Mouse (Mus musculus): ENCODE measurements around the gene Smu1. TPM values are rescaled to one million over a fixed set of nuclear protein-coding genes. Genes with fewer than 3 reads are reported as not detected.
"Not testable (repeated sequence)": the region's sequence is repeated elsewhere in the genome, so short reads cannot be mapped to it uniquely, and the experiment has no call there.

Smu1 gene
- 119 and 120 TPM in 2 replicates for polyA plus RNA-seq (2015; fragmentation: Nextera tagmentation; extraction: Ambion mirVana)

DNA sequence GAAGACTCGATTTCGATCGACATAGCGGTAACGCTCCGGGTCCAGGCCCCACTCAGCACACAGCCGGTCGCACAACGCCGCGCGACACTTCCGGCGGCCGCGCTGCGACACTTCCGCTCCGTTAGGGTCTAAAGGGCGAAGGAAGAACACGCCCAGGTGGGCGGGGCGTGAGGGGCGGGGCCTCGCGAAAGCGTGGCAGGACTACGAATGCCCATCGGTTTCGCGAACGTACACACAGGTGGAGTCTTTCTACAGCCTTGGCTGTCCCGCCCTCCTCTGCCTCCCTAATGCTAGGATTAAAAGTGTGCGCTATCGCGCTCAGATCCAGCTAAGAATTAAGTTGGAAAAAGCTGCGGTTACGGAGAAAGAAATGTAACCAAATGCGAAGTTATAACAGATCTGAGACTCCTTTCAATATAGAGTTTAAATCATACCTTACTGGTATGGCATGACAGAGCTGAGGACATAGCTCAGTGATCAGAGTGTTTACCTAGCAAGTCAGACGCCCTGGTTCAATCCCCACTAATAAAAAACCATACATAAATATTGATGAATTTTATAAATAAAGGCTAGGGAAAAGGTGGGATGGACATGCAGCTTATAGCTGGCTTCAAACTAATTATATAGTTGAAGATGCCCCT is at the start of gene Smu1:
Gene Smu1, minus strand, starts transcription at position 144 of the 641 bp plus-strand sequence.
- Histone ChIP-seq H3K9ac (ENCODE audit: low read depth, low read length) (peak within 1 kb of the TSS; percentile 81), H3K36me3 (ENCODE audit: control insufficient read depth, insufficient read depth, low read length) (peaks cover 20% of the 10 kb centered on the region), H3K4me1 (ENCODE audit: control insufficient read depth, insufficient read depth, low read depth, low read length) (peaks cover 6% of the 10 kb centered on the region), H3K27ac (ENCODE audit: low read depth, low read length) (no peak within 1 kb of the TSS), H3K4me2 (ENCODE audit: low read length) (peak within 1 kb of the TSS; percentile 88), H3K27me3 (replicated peaks; ENCODE audit: control insufficient read depth, insufficient read depth, low read length) (no peaks in the 10 kb centered on the region), H3K4me3 (ENCODE audit: low read length) (peak within 1 kb of the TSS; percentile 72), H3K9me3 (ENCODE audit: control insufficient read depth, low read length) (no peaks in the 10 kb centered on the region)
- WGBS = under 1% methylated on average over 40 of the region's 40 CpGs
- peak; percentile 99 for ATAC-seq

DNA sequence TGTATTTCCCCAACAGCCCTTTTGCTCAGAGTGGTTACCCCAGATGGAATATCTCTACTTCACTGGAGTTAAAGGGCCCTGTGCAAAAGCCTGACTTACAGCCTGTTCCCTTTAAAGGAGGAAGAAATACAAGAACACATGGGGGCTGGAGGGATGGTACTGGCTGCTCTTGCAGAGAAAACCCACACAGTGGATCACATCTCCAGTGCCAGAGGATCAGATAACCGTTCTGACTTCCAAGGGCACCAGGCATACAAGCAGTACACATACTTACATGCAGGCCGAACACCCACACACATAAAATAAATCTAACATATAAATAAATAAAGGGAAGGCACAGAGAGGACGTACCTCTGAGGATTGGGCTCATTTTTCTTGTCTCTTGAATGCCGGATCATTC is 49.7 kb upstream of the Smu1 start:
- 89% methylated on average over 4 of the region's 4 CpGs for WGBS
- no peak overlapping the region for H3K27ac ChIP-seq (ENCODE audit: low read depth, low read length)

DNA sequence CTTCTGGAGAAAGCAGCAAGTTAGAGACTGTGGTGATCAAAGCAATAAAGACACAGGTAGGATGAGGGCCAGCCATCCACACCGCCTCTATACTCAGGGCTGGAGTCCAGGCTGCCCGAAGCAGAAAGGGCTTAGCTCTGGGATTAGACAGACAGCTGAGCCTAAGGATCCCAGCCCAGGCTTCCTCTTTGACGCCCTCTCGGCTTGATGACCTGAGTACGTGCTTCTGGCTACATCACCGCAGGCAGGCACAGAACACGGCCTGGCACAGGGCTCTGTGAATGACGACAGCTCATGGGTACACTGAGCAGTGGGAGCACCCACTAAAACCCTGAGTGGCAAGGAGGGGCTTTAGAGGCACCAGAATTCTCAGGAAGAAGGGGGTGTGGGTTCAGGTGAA is 47.7 kb upstream of the Smu1 start:
- WGBS = 92% methylated on average over 8 of the region's 8 CpGs

More for the DNA sequence above, 49.7 kb upstream of the Smu1 start:
- Histone ChIP-seq H3K4me3 (ENCODE audit: low read length) (no peak overlapping the region), H3K36me3 (ENCODE audit: control insufficient read depth, insufficient read depth, low read length) (0 out of 2 replicates have a peak, but pooled peaks cover 6% of the 10 kb centered on the region), H3K4me2 (ENCODE audit: low read length) (no peak overlapping the region), H3K9ac (ENCODE audit: low read depth, low read length) (no peak overlapping the region), H3K9me3 (ENCODE audit: control insufficient read depth, low read length) (no peaks in the 10 kb centered on the region), H3K4me1 (ENCODE audit: control insufficient read depth, insufficient read depth, low read depth, low read length) (no peaks in the 10 kb centered on the region), H3K27me3 (replicated peaks; ENCODE audit: control insufficient read depth, insufficient read depth, low read length) (no peaks in the 10 kb centered on the region)
- no peak for ATAC-seq

DNA sequence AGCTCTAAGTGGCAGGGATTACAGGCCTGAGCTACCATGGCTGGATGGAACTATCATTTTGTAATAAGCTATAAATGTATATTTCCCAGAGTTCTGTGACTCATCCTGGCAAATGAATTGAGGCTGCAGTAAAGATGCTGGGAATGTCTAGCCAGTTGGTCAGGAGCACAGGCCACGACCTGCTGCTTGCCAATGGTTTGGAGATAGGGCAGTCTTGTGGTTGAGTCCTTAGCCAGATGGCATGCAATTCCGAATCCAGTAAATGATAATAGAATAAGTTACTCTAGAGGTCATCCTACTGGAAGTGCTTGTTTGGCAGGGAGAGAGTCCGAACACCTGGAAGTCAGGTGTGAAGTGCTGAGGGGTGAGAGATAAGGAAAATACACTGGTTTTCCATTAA is 45.1 kb upstream of the Smu1 start:
- ATAC-seq = no peak
- H3K4me3 ChIP-seq (ENCODE audit: low read length) = no peak overlapping the region
- H3K9ac ChIP-seq (ENCODE audit: low read depth, low read length) = no peak overlapping the region

More for the DNA sequence above, 47.7 kb upstream of the Smu1 start:
- Histone ChIP-seq H3K4me1 (ENCODE audit: control insufficient read depth, insufficient read depth, low read depth, low read length) (no peaks in the 10 kb centered on the region), H3K27ac (ENCODE audit: low read depth, low read length) (no peak overlapping the region), H3K9me3 (ENCODE audit: control insufficient read depth, low read length) (no peaks in the 10 kb centered on the region), H3K9ac (ENCODE audit: low read depth, low read length) (no peak overlapping the region), H3K27me3 (replicated peaks; ENCODE audit: control insufficient read depth, insufficient read depth, low read length) (no peaks in the 10 kb centered on the region), H3K36me3 (ENCODE audit: control insufficient read depth, insufficient read depth, low read length) (0 out of 2 replicates have a peak, but pooled peaks cover 4% of the 10 kb centered on the region), H3K4me2 (ENCODE audit: low read length) (no peak overlapping the region), H3K4me3 (ENCODE audit: low read length) (no peak overlapping the region)
- ATAC-seq = no peak

DNA sequence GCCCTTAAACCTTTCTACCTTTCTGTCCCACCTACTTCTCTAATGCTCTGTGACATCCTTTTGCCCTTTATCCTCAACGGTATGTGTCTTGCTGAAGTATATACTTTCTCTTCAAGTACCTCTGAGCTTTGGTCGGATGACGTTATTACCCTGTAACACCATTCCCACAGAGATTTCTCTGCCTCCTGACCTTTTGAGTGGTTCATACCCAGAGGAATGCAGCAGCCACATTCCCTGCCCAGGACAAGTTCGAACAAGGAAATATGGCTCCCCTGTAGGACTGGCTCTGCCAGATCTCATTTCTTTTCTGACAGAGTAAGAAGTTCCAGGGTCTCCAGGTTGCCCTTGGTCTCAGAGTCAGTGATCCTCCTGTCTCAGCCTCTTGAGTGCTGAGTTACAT is 44.2 kb upstream of the Smu1 start:
- 91% methylated on average over 4 of the region's 4 CpGs for WGBS
- H3K4me2 ChIP-seq (ENCODE audit: low read length) = no peak overlapping the region
- no peak overlapping the region for H3K9ac ChIP-seq (ENCODE audit: low read depth, low read length)
- H3K36me3 ChIP-seq (ENCODE audit: control insufficient read depth, insufficient read depth, low read length) = 0 out of 2 replicates have a peak, but pooled peaks cover 4% of the 10 kb centered on the region
- H3K4me3 ChIP-seq (ENCODE audit: low read length) = no peak overlapping the region
- no peak overlapping the region for H3K27ac ChIP-seq (ENCODE audit: low read depth, low read length)
- H3K27me3 ChIP-seq (replicated peaks; ENCODE audit: control insufficient read depth, insufficient read depth, low read length) = no peaks in the 10 kb centered on the region
- no peaks in the 10 kb centered on the region for H3K9me3 ChIP-seq (ENCODE audit: control insufficient read depth, low read length)
- no peak for ATAC-seq
- no peaks in the 10 kb centered on the region for H3K4me1 ChIP-seq (ENCODE audit: control insufficient read depth, insufficient read depth, low read depth, low read length)

More for the DNA sequence above, 45.1 kb upstream of the Smu1 start:
- Histone ChIP-seq H3K27ac (ENCODE audit: low read depth, low read length) (no peak overlapping the region), H3K4me1 (ENCODE audit: control insufficient read depth, insufficient read depth, low read depth, low read length) (no peaks in the 10 kb centered on the region), H3K36me3 (ENCODE audit: control insufficient read depth, insufficient read depth, low read length) (0 out of 2 replicates have a peak, but pooled peaks cover 4% of the 10 kb centered on the region), H3K9me3 (ENCODE audit: control insufficient read depth, low read length) (no peaks in the 10 kb centered on the region), H3K27me3 (replicated peaks; ENCODE audit: control insufficient read depth, insufficient read depth, low read length) (no peaks in the 10 kb centered on the region), H3K4me2 (ENCODE audit: low read length) (no peak overlapping the region)
- 92% methylated on average over 3 of the region's 3 CpGs for WGBS

DNA sequence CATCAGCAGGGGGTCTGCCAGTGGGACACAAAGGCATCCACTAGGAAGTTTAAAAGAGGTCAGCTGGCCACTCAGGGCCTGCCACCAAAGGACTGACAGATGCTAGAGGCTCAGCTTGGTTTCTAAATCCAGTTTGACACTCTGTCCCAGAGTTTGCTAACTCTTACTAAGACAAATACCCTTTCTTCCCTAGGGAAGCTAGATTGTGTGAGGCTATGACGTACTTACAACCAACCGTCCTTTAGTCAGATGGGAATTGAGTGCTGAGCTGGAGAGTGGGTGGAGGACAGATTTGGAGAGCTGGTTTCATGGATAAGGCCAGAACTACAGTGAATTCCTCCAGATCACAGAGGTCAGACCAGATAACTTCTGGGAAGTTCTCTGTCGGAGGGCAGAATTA is 43.1 kb upstream of the Smu1 start:
- Histone ChIP-seq H3K4me1 (ENCODE audit: control insufficient read depth, insufficient read depth, low read depth, low read length) (no peaks in the 10 kb centered on the region), H3K9ac (ENCODE audit: low read depth, low read length) (no peak overlapping the region), H3K27ac (ENCODE audit: low read depth, low read length) (no peak overlapping the region), H3K4me3 (ENCODE audit: low read length) (no peak overlapping the region), H3K4me2 (ENCODE audit: low read length) (no peak overlapping the region), H3K9me3 (ENCODE audit: control insufficient read depth, low read length) (no peaks in the 10 kb centered on the region), H3K27me3 (replicated peaks; ENCODE audit: control insufficient read depth, insufficient read depth, low read length) (no peaks in the 10 kb centered on the region), H3K36me3 (ENCODE audit: control insufficient read depth, insufficient read depth, low read length) (no peaks in the 10 kb centered on the region)
- ATAC-seq = no peak
- 78% methylated on average over 3 of the region's 3 CpGs for WGBS

DNA sequence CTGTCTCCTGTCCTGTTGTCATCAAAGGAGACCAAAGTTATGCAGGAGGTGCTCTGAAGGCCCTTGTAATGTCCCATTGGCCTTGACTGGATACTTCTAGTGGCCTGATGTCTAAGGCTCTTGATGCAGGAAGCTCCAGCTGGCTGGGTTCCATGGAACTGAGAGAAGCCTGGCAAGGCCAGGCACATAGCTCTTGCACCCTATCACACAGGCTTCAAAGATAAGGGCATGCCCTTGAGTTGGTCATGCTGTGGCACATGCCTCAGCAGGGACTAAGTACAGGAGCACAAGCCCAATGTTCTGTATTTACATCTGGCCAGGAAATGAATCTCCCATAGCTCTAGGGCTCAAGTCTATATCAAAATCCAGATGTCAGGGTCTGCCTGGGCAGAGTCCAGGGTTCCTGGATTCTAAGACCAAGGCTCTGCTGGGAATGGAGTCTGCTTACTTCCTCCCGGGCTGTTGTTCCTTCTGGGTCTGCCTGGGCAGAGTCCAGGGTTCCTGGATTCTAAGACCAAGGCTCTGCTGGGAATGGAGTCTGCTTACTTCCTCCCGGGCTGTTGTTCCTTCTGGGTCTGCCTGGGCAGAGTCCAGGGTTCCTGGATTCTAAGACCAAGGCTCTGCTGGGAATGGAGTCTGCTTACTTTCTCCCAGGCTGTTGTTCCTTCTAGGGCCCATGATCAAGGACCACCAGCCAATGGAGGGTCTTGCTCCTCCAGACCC is 41.3 kb upstream of the Smu1 start:
- not testable (repeated sequence) for H3K4me1 ChIP-seq (ENCODE audit: control insufficient read depth, insufficient read depth, low read depth, low read length); ATAC-seq; H3K9ac ChIP-seq (ENCODE audit: low read depth, low read length); H3K36me3 ChIP-seq (ENCODE audit: control insufficient read depth, insufficient read depth, low read length); H3K27ac ChIP-seq (ENCODE audit: low read depth, low read length); H3K4me3 ChIP-seq (ENCODE audit: low read length); H3K9me3 ChIP-seq (ENCODE audit: control insufficient read depth, low read length); H3K4me2 ChIP-seq (ENCODE audit: low read length); H3K27me3 ChIP-seq (replicated peaks; ENCODE audit: control insufficient read depth, insufficient read depth, low read length)
- no CpG with 5 or more reads among the region's 2 CpGs for WGBS

DNA sequence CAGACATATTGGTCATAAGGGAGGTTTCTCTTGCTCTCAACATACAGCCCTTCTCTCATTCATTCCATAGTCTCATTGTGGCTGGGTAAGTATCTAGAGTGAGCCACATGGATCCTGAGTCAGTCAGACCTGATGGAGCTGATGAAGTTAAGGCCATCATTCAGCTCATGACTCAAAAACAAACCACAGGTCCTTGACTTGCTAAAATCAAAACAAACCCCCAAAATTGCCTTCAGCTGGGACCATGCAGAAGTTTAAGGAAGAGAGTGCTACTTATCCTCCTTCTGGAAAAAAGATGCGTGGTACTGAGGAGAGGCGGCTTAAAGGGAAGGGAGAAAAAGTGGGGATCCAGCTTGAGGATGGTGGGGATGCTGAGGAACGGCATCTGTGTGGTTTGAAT is 38.0 kb upstream of the Smu1 start:
- Histone ChIP-seq H3K27ac (ENCODE audit: low read depth, low read length) (no peak overlapping the region), H3K9me3 (ENCODE audit: control insufficient read depth, low read length) (no peaks in the 10 kb centered on the region), H3K36me3 (ENCODE audit: control insufficient read depth, insufficient read depth, low read length) (no peaks in the 10 kb centered on the region), H3K4me1 (ENCODE audit: control insufficient read depth, insufficient read depth, low read depth, low read length) (no peaks in the 10 kb centered on the region), H3K4me3 (ENCODE audit: low read length) (no peak overlapping the region), H3K4me2 (ENCODE audit: low read length) (no peak overlapping the region), H3K27me3 (replicated peaks; ENCODE audit: control insufficient read depth, insufficient read depth, low read length) (no peaks in the 10 kb centered on the region), H3K9ac (ENCODE audit: low read depth, low read length) (no peak overlapping the region)
- no peak for ATAC-seq
- 92% methylated on average over 3 of the region's 3 CpGs for WGBS

DNA sequence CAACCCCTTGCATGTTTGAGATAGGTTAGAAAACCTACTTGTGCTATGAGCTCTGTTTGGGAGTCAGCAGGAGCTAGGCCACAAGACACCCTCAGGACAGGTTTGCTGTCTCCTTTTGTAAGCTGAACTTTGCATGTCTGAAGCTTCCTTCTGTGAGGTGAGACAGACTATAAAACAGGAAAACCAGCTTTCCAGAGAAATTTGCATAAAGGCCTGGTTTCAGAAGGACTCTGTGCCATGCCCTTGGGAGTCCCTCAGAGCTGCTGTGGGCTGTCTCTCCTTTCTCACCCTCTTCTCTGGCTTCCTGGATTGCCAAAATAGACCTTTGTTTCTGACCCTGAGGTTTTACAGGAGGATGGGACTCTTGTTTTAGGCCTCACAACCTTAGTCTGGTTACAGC is 36.6 kb upstream of the Smu1 start:
- Histone ChIP-seq H3K36me3 (ENCODE audit: control insufficient read depth, insufficient read depth, low read length) (no peaks in the 10 kb centered on the region), H3K9ac (ENCODE audit: low read depth, low read length) (no peak overlapping the region), H3K27me3 (replicated peaks; ENCODE audit: control insufficient read depth, insufficient read depth, low read length) (no peaks in the 10 kb centered on the region), H3K4me3 (ENCODE audit: low read length) (no peak overlapping the region), H3K4me1 (ENCODE audit: control insufficient read depth, insufficient read depth, low read depth, low read length) (no peaks in the 10 kb centered on the region), H3K9me3 (ENCODE audit: control insufficient read depth, low read length) (no peaks in the 10 kb centered on the region), H3K4me2 (ENCODE audit: low read length) (no peak overlapping the region), H3K27ac (ENCODE audit: low read depth, low read length) (no peak overlapping the region)
- ATAC-seq = no peak
